Mouse (Mus musculus): ENCODE data around the gene Stk39.

- TF ChIP-seq CHD2 (IDR thresholded peaks at IDR 0.05; ENCODE audit: low read depth, low read length) (no peak), MAFK (IDR thresholded peaks at IDR 0.05; ENCODE audit: insufficient read depth, low read depth, low read length) (no peak), ZNF384 (IDR thresholded peaks at IDR 0.05; ENCODE audit: low read depth, low read length) (no peak), HCFC1 (IDR thresholded peaks at IDR 0.05; ENCODE audit: borderline replicate concordance, insufficient read depth, low read length) (no peak), ZC3H11A (IDR thresholded peaks at IDR 0.05; ENCODE audit: borderline replicate concordance, low read depth, low read length) (no peak)
These were observed 7.6 kb downstream of the Stk39 start for GRCm38 (mm10) chr2:68464456-68464855.

Data from ES-E14 (cell line).